In genomic region chr1:84912571-84912970, GRCm38 (mm10) we compare ENCODE assay signal across 11 mouse cellular contexts.
"Had no signal": no experiment of that assay in that cellular context is flagged by ENCODE, and none has a peak within 500 bp of the region (broad histone marks: within the 10 kb centered on the region; RNA-seq: fewer than 3 reads in every experiment).

No protein-coding gene starts in this region.

- DNase-seq: right cerebral cortex, adult 18-20 months; right cerebral cortex, postnatal 14 days; right cerebral cortex, postnatal 25 days; right cerebral cortex, postnatal 4 days; spleen, adult 18-20 months; thymus, adult 18-20 months; thymus, adult 2 months; thymus, postnatal 14 days; thymus, postnatal 25 days; thymus, postnatal 36 days; thymus, postnatal 4 days had no signal
